Mouse (Mus musculus) neural tube, embryonic 14.5 days (tissue): Measurements from ENCODE around the gene Lypd6b. TPM values are rescaled to one million over a fixed set of nuclear protein-coding genes. Genes with fewer than 3 reads are reported as not detected.

ENCODE experiments used
- ATAC-seq: fragments of 200-750 bp; cut with Nextera tagmentation; 2 replicates; pipeline ENCODE4 v1.8.0; 2017; ENCODE audit warnings: low read depth, mild to moderate bottlenecking, moderate TSS enrichment, moderate library complexity
- H3K27ac ChIP-seq: fragments of 300-500 bp; sonication (generic); 2 replicates; pipeline ENCODE4 v1.5.1; 2014; ENCODE audit warnings: low read depth, mild to moderate bottlenecking, control low read depth, low read length, moderate library complexity, mixed read lengths
- H3K27me3 ChIP-seq: fragments of 300-500 bp; sonication (generic); 2 replicates; pipeline ENCODE4 v1.6.1; 2014; ENCODE audit warnings: low read length; ENCODE audit not compliant: control insufficient read depth, insufficient read depth
- H3K36me3 ChIP-seq: fragments of 300-500 bp; sonication (generic); 2 replicates; pipeline ENCODE4 v1.6.1; 2014; ENCODE audit warnings: low read length, mixed read lengths; ENCODE audit not compliant: control insufficient read depth, insufficient read depth
- H3K4me1 ChIP-seq: fragments of 300-500 bp; sonication (generic); 2 replicates; pipeline ENCODE4 v1.6.1; 2014; ENCODE audit warnings: low read length; ENCODE audit not compliant: control insufficient read depth, insufficient read depth
- H3K4me2 ChIP-seq: fragments of 300-500 bp; sonication (generic); 2 replicates; pipeline ENCODE4 v1.6.1; 2014; ENCODE audit warnings: mild to moderate bottlenecking, low read depth, low read length, control low read depth
- H3K4me3 ChIP-seq: fragments of 300-500 bp; sonication (generic); 2 replicates; pipeline ENCODE4 v1.5.1; 2014; ENCODE audit warnings: low read depth, low read length, control low read depth, mixed read lengths
- H3K9ac ChIP-seq: fragments of 300-500 bp; sonication (generic); replicated peaks from 2 replicates; pipeline ENCODE4 v1.6.1; 2014; ENCODE audit warnings: low read depth, mild to moderate bottlenecking, control low read depth, low read length, mixed read lengths
- H3K9me3 ChIP-seq: fragments of 300-500 bp; sonication (generic); 2 replicates; pipeline ENCODE4 v1.6.1; 2016; ENCODE audit warnings: low read length; ENCODE audit not compliant: control insufficient read depth
- WGBS: fragments of 180-500 bp; shearing (Covaris S2); extraction: QIAGEN DNeasy Blood & Tissue Kit; methylation state at CpG from one replicate; pipeline ENCODE4 v1.1.7; 2014; 5-methylcytosine and 5-hydroxymethylcytosine counted together
- polyA plus RNA-seq: library from polyadenylated mRNA; unstranded; fragments of >200 nt; fragmentation: Nextera tagmentation; extraction: Ambion mirVana; gene quantifications from 2 replicates; pipeline ENCODE4 v1.2.1, GENCODE M21; 2014

Gene Lypd6b
- polyA plus RNA-seq, 1 experiment from 2014 or later = 24.6 TPM

DNA sequence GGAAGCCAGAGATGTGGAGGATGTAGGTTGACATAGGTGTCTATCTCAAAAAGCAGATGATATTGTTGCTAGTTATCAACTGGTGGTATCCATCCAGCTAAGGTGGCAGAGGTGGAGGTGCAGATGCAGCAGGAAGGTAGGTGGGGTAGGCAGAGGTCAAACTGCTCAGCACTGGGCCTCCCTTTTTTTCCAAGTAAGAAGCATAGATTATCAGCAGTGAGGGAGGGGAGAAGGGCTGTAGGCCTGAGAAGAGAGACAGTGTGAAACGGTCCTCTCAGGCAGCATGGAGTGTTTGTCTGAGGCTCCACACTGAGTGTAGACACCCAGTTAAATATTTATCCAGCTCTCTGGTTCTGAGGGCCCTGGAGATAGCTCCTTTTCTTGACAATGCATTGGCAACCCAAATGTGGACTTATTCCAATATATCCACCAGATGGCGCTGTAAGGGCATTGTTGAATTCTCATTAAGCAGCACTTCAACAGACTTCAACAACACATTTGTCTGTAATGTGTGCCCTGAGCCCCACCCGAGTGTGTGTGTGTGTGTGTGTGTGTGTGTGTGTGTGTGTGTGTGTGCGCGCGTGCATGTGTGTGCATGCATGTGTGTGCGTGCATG is 23.0 kb upstream of the Lypd6b start:
- no peak overlapping the region for H3K27ac ChIP-seq
- WGBS = 57% methylated on average over 7 of the region's 7 CpGs
- H3K4me1 ChIP-seq = no peaks in the 10 kb centered on the region
- peak; percentile 77 for ATAC-seq
- H3K9me3 ChIP-seq = no peaks in the 10 kb centered on the region
- no peak overlapping the region for H3K4me3 ChIP-seq
- no peak overlapping the region for H3K4me2 ChIP-seq
- no peaks in the 10 kb centered on the region for H3K27me3 ChIP-seq
- H3K9ac ChIP-seq = no peak overlapping the region
- H3K36me3 ChIP-seq = peaks cover 40% of the 10 kb centered on the region

DNA sequence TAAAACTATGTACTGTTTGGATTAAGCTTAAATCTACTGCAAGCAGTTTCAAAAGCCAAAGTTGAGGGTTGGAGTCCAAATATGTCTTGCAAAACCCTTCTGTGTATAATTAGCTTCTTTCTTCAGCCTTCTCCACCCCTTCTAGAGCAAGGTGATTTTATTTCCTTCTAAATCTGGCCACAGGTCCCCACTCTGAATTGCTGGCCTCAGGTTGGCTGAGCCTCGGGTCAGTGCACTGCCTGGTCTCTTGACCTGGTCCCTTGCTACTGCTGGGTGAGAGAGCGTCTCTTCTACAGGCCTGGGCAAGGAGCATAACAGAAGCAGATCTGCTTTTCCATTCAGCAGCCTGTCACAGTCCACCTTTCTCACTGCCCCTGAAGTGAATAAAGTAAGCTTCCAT is 18.6 kb upstream of the Lypd6b start:
- WGBS = 93% methylated on average over 2 of the region's 2 CpGs

DNA sequence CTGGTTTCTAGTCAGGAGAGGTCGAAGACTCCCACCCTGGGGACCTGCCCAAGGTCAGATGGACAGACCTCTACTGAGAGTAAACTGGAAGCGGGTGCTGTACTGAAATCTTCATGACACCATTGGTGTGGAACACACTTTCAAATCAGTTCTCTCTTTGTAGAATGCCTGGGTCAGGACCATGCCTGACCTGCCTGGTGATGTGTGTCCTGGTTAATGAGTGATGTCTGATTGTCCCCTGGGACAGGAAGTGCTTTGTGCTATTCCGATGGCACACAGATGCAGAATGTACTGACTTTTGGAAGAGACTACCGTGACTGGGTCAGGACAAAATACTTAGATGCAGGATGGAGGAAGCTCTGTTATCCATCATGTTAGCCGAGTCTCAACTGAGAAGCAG is 17.0 kb upstream of the Lypd6b start:
- Histone ChIP-seq H3K9ac (no peak overlapping the region), H3K27me3 (no peaks in the 10 kb centered on the region), H3K4me3 (no peak overlapping the region), H3K27ac (no peak overlapping the region), H3K36me3 (peaks cover 16% of the 10 kb centered on the region; the same call in 1 of the 2 replicates), H3K4me2 (no peak overlapping the region), H3K9me3 (no peaks in the 10 kb centered on the region), H3K4me1 (no peaks in the 10 kb centered on the region)
- WGBS = 71% methylated on average over 5 of the region's 5 CpGs
- ATAC-seq = no peak

More for the DNA sequence above, 18.6 kb upstream of the Lypd6b start:
- H3K9ac ChIP-seq = no peak overlapping the region
- no peak overlapping the region for H3K27ac ChIP-seq
- ATAC-seq = no peak
- no peaks in the 10 kb centered on the region for H3K4me1 ChIP-seq
- H3K4me2 ChIP-seq = no peak overlapping the region
- H3K4me3 ChIP-seq = no peak overlapping the region
- peaks cover 17% of the 10 kb centered on the region; the same call in 1 of the 2 replicates for H3K36me3 ChIP-seq
- no peaks in the 10 kb centered on the region for H3K9me3 ChIP-seq
- H3K27me3 ChIP-seq = no peaks in the 10 kb centered on the region

DNA sequence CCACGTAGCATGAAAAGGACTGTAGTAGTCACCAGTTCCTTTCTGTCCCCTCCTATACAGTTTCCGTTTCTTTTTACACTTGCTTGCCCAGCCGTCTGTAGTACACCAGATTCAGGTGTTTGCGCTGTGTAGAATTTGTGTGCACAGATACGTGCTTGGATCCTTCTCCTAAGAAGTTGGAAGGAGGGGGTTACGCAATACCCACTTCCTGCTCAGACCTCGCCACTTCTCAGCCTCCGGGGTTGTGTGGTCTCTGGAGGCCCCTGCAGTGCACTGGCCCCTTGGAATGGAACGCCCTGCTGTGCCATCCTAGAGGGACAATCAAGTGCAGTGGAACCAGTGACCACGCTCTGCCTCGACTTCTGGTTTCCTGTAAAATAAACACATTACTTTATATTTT is 16.3 kb upstream of the Lypd6b start:
- no peak overlapping the region for H3K4me3 ChIP-seq
- peaks cover 10% of the 10 kb centered on the region; the same call in 1 of the 2 replicates for H3K36me3 ChIP-seq
- ATAC-seq = no peak
- no peaks in the 10 kb centered on the region for H3K27me3 ChIP-seq
- H3K4me1 ChIP-seq = no peaks in the 10 kb centered on the region
- H3K4me2 ChIP-seq = no peak overlapping the region
- no peak overlapping the region for H3K27ac ChIP-seq
- H3K9me3 ChIP-seq = no peaks in the 10 kb centered on the region
- WGBS = 73% methylated on average over 11 of the region's 11 CpGs
- H3K9ac ChIP-seq = no peak overlapping the region

DNA sequence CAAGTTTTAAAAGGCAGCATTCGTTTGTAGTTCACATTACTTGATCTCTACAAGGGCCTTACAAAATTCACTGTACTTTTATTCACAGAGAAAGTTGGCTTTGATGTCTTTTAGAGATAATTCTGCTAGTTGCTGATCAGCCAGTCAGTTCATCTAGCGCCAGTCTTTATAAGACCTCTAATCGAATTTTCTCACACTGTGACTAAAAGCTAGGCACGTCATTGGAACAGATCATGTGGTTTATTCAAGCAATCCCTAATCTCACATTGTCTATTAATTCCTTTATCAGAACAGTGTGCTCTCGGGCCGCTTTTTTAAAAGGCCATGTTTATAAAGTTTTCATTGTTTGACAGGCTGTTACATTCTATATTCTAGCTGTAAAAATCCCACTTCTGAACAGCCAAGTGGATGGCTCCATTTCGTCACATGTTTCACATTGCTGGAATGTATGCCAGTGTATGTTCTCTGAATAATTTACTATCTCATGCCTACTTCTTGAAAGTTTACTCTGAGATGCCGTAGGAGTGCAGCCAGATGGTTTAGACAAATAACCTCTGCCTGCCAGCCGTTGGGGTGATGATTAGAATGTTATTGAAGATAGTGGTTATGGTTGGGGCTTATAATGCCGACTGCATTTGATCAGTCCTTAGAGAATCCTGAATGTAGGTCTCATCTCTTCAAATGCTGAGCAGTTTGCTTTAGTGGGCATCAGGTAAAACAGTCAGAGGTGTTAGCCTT is 14.1 kb upstream of the Lypd6b start:
- Histone ChIP-seq H3K4me1 (no peaks in the 10 kb centered on the region), H3K4me2 (no peak overlapping the region), H3K27me3 (no peaks in the 10 kb centered on the region), H3K9me3 (no peaks in the 10 kb centered on the region), H3K4me3 (no peak overlapping the region), H3K36me3 (0 out of 2 replicates have a peak, but pooled peaks cover 3% of the 10 kb centered on the region), H3K9ac (no peak overlapping the region), H3K27ac (no peak overlapping the region)
- WGBS = 80% methylated on average over 10 of the region's 10 CpGs
- ATAC-seq = no peak

DNA sequence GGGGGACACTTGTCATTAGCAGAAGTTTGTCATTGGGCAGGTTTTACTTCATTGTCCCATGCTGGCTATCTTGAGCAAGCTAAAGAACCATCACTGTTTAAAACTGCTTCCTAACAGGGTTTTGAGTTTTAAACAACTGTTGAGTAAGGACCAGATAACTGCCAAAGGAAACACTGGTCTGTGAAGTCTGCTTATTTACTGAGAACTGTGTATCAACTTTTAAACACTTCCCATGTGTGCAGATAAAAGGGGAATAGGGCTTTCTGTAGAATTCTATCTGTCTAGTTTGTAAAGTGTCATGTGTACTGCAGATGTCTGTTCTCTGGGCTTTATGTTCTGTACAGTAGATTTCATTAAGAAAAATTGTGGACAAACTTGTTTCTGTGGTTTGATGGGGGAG is 13.3 kb upstream of the Lypd6b start:
- H3K9ac ChIP-seq = no peak overlapping the region
- H3K4me3 ChIP-seq = no peak overlapping the region
- ATAC-seq = no peak
- H3K4me2 ChIP-seq = no peak overlapping the region
- H3K9me3 ChIP-seq = no peaks in the 10 kb centered on the region
- H3K27ac ChIP-seq = no peak overlapping the region
- H3K36me3 ChIP-seq = no peaks in the 10 kb centered on the region
- no peaks in the 10 kb centered on the region for H3K4me1 ChIP-seq
- no peaks in the 10 kb centered on the region for H3K27me3 ChIP-seq

DNA sequence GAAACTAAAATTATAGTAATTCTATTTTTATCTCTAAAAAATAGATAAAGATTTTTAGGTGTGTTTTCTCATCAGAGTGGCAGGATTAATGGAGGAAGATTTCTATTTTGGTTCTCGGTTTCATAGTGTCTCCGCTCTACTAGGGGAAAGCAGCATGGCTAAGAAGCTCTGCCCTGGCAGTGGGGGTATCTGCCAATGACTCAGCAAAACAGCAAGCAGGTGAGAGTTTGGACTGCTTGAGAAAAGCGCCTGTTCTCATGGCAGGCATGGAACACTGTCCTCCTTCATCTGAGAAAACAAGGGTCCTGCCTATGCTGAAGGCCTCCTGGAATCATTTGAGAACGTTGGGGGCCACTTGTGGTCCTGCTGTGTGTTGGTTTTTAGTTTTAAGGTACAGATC is 12.3 kb upstream of the Lypd6b start:
- WGBS = 92% methylated on average over 4 of the region's 4 CpGs
- Histone ChIP-seq H3K9ac (no peak overlapping the region), H3K9me3 (no peaks in the 10 kb centered on the region), H3K36me3 (no peaks in the 10 kb centered on the region), H3K4me1 (no peaks in the 10 kb centered on the region), H3K27ac (no peak overlapping the region), H3K27me3 (no peaks in the 10 kb centered on the region), H3K4me3 (no peak overlapping the region), H3K4me2 (no peak overlapping the region)
- ATAC-seq = no peak

DNA sequence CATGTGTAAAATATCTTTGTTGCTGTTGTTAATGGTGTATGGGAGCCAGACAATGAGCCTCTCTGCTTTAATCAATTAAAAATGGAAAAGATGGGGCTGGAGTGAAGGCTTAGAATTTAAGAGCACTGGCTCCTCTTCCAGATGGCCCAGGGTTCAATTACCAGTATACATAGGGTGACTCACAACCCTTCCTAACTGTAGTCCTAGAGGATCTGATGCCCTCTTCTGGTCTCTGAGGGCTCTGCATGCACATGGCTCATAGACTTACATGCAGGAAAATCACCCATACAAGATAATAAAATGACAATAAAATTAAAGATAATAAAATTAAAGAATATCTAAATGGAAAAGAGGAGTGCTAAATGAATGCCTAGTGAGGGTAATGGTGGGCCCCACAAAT is 11.8 kb upstream of the Lypd6b start:
- Histone ChIP-seq H3K4me3 (no peak overlapping the region), H3K27ac (no peak overlapping the region), H3K27me3 (no peaks in the 10 kb centered on the region), H3K9ac (no peak overlapping the region), H3K4me2 (no peak overlapping the region), H3K4me1 (no peaks in the 10 kb centered on the region), H3K9me3 (no peaks in the 10 kb centered on the region), H3K36me3 (no peaks in the 10 kb centered on the region)
- no peak for ATAC-seq

DNA sequence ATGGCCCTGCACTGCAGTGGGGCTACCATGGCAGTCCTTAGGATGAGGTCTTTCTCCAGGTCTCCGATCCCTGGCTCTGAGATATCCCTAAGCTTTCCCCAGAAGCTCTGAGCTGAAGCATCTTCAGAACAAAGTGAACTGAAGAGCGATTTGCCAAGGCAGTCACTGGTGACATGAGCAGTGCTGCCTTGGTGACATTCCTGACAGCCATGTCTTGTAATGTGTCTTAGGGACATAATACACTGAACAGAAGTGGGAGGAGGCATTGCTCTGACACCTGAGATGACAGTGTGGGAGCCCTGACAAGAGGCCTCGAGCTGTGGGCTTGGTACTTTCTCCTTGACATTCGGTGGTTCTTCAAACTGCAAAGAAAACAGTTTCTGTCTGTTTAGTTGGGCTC is 11.1 kb upstream of the Lypd6b start:
- Histone ChIP-seq H3K36me3 (no peaks in the 10 kb centered on the region), H3K9me3 (no peaks in the 10 kb centered on the region), H3K27ac (no peak overlapping the region), H3K4me1 (no peaks in the 10 kb centered on the region), H3K9ac (no peak overlapping the region), H3K4me3 (no peak overlapping the region), H3K27me3 (no peaks in the 10 kb centered on the region), H3K4me2 (no peak overlapping the region)
- no peak for ATAC-seq
- 94% methylated on average over 4 of the region's 4 CpGs for WGBS
